Mouse (Mus musculus) MEL (cell line): ENCODE data around the gene Gm20388. TPM values are rescaled to one million over a fixed set of nuclear protein-coding genes. Genes with fewer than 3 reads are reported as not detected.

Source experiments
- DNase-seq: peaks from one replicate; pipeline ENCODE4 v3.0.0; 2011; ENCODE audit warnings: low read depth, low spot score
- H3K27ac ChIP-seq: 2 replicates; pipeline ENCODE4 v1.5.1; 2012; ENCODE audit warnings: low read depth, mild to moderate bottlenecking, control low read depth, low read length, moderate library complexity; ENCODE audit not compliant: control insufficient read depth
- H3K27me3 ChIP-seq, 2 experiments: fragments of 150-350 bp in 1 of 2; sonication (generic) in 1 of 2; 2 replicates each; pipeline ENCODE4 v1.6.1; 2012; ENCODE audit warnings: low read length in 2 of 2, mild to moderate bottlenecking in 2 of 2, improper control_type of control experiment in 1 of 2, moderate library complexity in 1 of 2; ENCODE audit not compliant: insufficient read depth in 2 of 2, control insufficient read depth in 1 of 2
- H3K36me3 ChIP-seq, 2 experiments: 2 replicates each; pipeline ENCODE4 v1.6.1; 2012 to 2014; ENCODE audit warnings: low read length in 2 of 2, improper control_type of control experiment in 1 of 2, inconsistent platforms in 1 of 2, mild to moderate bottlenecking in 1 of 2; ENCODE audit not compliant: insufficient read depth in 2 of 2, control insufficient read depth in 1 of 2
- H3K4me1 ChIP-seq, 2 experiments: fragments of 150-350 bp in 1 of 2; sonication (generic) in 1 of 2; 2 replicates each; pipeline ENCODE4 v1.6.1; 2012; ENCODE audit warnings: low read length in 2 of 2, improper control_type of control experiment in 1 of 2, mild to moderate bottlenecking in 1 of 2; ENCODE audit not compliant: insufficient read depth in 2 of 2, control insufficient read depth in 1 of 2
- H3K4me3 ChIP-seq, 2 experiments: fragments of 150-350 bp in 1 of 2; sonication (generic) in 1 of 2; 2 replicates each; pipeline ENCODE4 v1.5.1; 2012; ENCODE audit warnings: low read depth in 2 of 2, low read length in 2 of 2, mild to moderate bottlenecking in 2 of 2, moderate library complexity in 2 of 2, control low read depth in 1 of 2, improper control_type of control experiment in 1 of 2; ENCODE audit not compliant: control insufficient read depth in 1 of 2, insufficient read depth in 1 of 2
- H3K79me2 ChIP-seq: 2 replicates; pipeline ENCODE4 v1.6.1; 2012; ENCODE audit warnings: mild to moderate bottlenecking, low read length, moderate library complexity; ENCODE audit not compliant: control insufficient read depth, poor library complexity, insufficient read depth
- H3K9ac ChIP-seq: 2 replicates; pipeline ENCODE4 v1.6.1; 2012; ENCODE audit warnings: low read depth, mild to moderate bottlenecking, control low read depth, low read length, moderate library complexity; ENCODE audit not compliant: control insufficient read depth, poor library complexity, severe bottlenecking
- H3K9me3 ChIP-seq: fragments of 150-350 bp; sonication (generic); replicated peaks from 2 replicates; pipeline ENCODE4 v1.6.1; 2012; ENCODE audit warnings: mild to moderate bottlenecking, low read length, improper control_type of control experiment, moderate library complexity; ENCODE audit not compliant: insufficient read depth
- CHD1 ChIP-seq: IDR thresholded peaks from 2 replicates; pipeline ENCODE4 v1.6.1; 2012; ENCODE audit warnings: low read depth, mild to moderate bottlenecking, inconsistent platforms, low read length, improper control_type of control experiment
- CTCF ChIP-seq, 3 experiments: IDR thresholded peaks in 2 of 3; conservative IDR thresholded peaks in 1 of 3; 2 replicates each; pipeline ENCODE4 v1.5.1; 2011 to 2012; ENCODE audit warnings: low read length in 3 of 3, low read depth in 2 of 3, mild to moderate bottlenecking in 2 of 3, improper control_type of control experiment in 1 of 3, inconsistent platforms in 1 of 3, mixed read lengths in 1 of 3, moderate library complexity in 1 of 3; ENCODE audit not compliant: control insufficient read depth in 1 of 3, insufficient read depth in 1 of 3, poor library complexity in 1 of 3, severe bottlenecking in 1 of 3
- E2F4 ChIP-seq: IDR thresholded peaks from 2 replicates; pipeline ENCODE4 v1.6.1; 2011; ENCODE audit warnings: low read depth, low read length, improper control_type of control experiment, borderline replicate concordance
- EP300 ChIP-seq, 2 experiments: IDR thresholded peaks; 2 replicates each; pipeline ENCODE4 v1.6.1; 2011; ENCODE audit warnings: improper control_type of control experiment in 2 of 2, low read length in 2 of 2, low read depth in 1 of 2, mild to moderate bottlenecking in 1 of 2
- GATA1 ChIP-seq: IDR thresholded peaks from 2 replicates; pipeline ENCODE4 v1.6.1; 2011; ENCODE audit warnings: low read depth, low read length, improper control_type of control experiment
- HCFC1 ChIP-seq: IDR thresholded peaks from 2 replicates; pipeline ENCODE4 v1.6.1; 2012; ENCODE audit warnings: low read depth, mild to moderate bottlenecking, inconsistent platforms, low read length, improper control_type of control experiment, moderate library complexity
- JUND ChIP-seq: IDR thresholded peaks from 2 replicates; pipeline ENCODE4 v1.6.1; 2011; ENCODE audit warnings: low read depth, mild to moderate bottlenecking, improper control_type of control experiment, low read length
- KAT2A ChIP-seq: conservative IDR thresholded peaks from 2 replicates; pipeline ENCODE4 v1.6.1; 2012; ENCODE audit warnings: low read depth, low read length, improper control_type of control experiment, inconsistent platforms
- MEF2A ChIP-seq: IDR thresholded peaks from 2 replicates; pipeline ENCODE4 v1.6.1; 2014; ENCODE audit warnings: low read depth, mild to moderate bottlenecking, inconsistent platforms, low read length, improper control_type of control experiment; ENCODE audit not compliant: poor library complexity, insufficient replicate concordance, severe bottlenecking; ENCODE audit errors: extremely low read depth
- MYC ChIP-seq: IDR thresholded peaks from 2 replicates; pipeline ENCODE4 v1.6.1; 2011; ENCODE audit warnings: low read depth, mild to moderate bottlenecking, low read length, improper control_type of control experiment, moderate library complexity
- POLR2A ChIP-seq, 2 experiments: IDR thresholded peaks; 2 replicates each; pipeline ENCODE4 v1.6.1; 2011 to 2012; ENCODE audit warnings: low read length in 2 of 2, mild to moderate bottlenecking in 2 of 2, control low read depth in 1 of 2, improper control_type of control experiment in 1 of 2, low read depth in 1 of 2, moderate library complexity in 1 of 2; ENCODE audit not compliant: control insufficient read depth in 1 of 2, insufficient read depth in 1 of 2, poor library complexity in 1 of 2
- POLR2AphosphoS5 ChIP-seq: IDR thresholded peaks from 2 replicates; pipeline ENCODE4 v1.6.1; 2012; ENCODE audit warnings: low read depth, borderline replicate concordance, mild to moderate bottlenecking, inconsistent platforms, low read length, moderate library complexity, mixed read lengths
- SMC3 ChIP-seq: IDR thresholded peaks from 2 replicates; pipeline ENCODE4 v1.6.1; 2011; ENCODE audit warnings: low read depth, low read length, improper control_type of control experiment
- TAL1 ChIP-seq: IDR thresholded peaks from 2 replicates; pipeline ENCODE4 v1.6.1; 2012; ENCODE audit warnings: mild to moderate bottlenecking, inconsistent platforms, low read length, moderate library complexity, mixed read lengths
- TCF12 ChIP-seq: IDR thresholded peaks from 2 replicates; pipeline ENCODE4 v1.6.1; 2014; ENCODE audit warnings: low read depth, mild to moderate bottlenecking, inconsistent platforms, low read length, improper control_type of control experiment, moderate library complexity
- UBTF ChIP-seq: IDR thresholded peaks from 2 replicates; pipeline ENCODE4 v1.6.1; 2012; ENCODE audit warnings: low read depth, mild to moderate bottlenecking, inconsistent platforms, low read length, improper control_type of control experiment, moderate library complexity, borderline replicate concordance; ENCODE audit not compliant: insufficient read depth
- polyA plus RNA-seq, 2 experiments: library from polyadenylated mRNA; stranded (reverse) in 1 of 2; unstranded in 1 of 2; fragments of >175 nt in 1 of 2; fragments of >200 nt in 1 of 2; gene quantifications; 2 replicates each; pipeline versions ENCODE4 v1.2.1 to v1.2.4; 2012; ENCODE audit warnings: low replicate concordance in 2 of 2, low read depth in 1 of 2; ENCODE audit not compliant: insufficient read length in 2 of 2, insufficient read depth in 1 of 2, missing spikeins in 1 of 2
- total RNA-seq: library from RNA; depleted of rRNA; stranded (reverse); fragments of 300-350 nt; gene quantifications from 2 replicates; pipeline ENCODE4 v1.2.3, GENCODE M21; 2012

Gene Gm20388
- total and polyA plus RNA-seq, 3 experiments = 11.1 to 17.8 TPM; not detected in 1

DNA sequence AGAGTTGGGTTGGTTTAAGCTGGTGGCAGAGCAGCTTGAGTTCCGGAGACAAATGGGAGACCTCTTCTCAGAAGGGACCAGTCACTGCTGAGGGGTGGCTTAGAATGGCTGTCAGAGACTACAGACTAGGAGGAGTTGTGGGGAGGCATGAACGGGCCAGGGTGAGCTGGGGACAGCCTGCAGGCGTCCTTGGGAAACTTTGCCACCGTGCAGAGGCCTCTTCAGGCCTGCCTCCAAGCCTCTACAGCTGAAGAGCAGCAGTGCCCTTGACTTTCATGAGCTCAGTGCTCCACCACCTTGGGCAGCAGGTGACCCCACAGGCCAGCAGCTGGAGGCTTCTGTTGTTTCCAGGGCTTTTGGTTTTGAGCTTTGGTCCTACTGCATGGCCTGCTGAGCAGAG is 2088.0 kb downstream of the Gm20388 start:
- Histone ChIP-seq H3K9me3 (no peaks in the 10 kb centered on the region), H3K27me3 (no peaks in the 10 kb centered on the region), H3K36me3 (no peaks in the 10 kb centered on the region; a peak in 1 of 4 replicates), H3K9ac (no peak overlapping the region), H3K4me3 (no peak overlapping the region), H3K4me1 (no peaks in the 10 kb centered on the region), H3K79me2 (no peaks in the 10 kb centered on the region), H3K27ac (no peak overlapping the region)
- TF ChIP-seq E2F4 = no peak
- no peak for TF ChIP-seq UBTF
- no peak for TF ChIP-seq SMC3
- no peak for TF ChIP-seq POLR2A (IDR thresholded peaks at IDR 0.05; ENCODE audit: control insufficient read depth in 1 of 2, insufficient read depth in 1 of 2, low read depth in 1 of 2, low read length in 2 of 2, poor library complexity in 1 of 2)
- no peak for TF ChIP-seq MYC
- TF ChIP-seq TAL1 = no peak
- TF ChIP-seq GATA1 = no peak
- TF ChIP-seq HCFC1 = no peak
- no peak for TF ChIP-seq POLR2AphosphoS5
- TF ChIP-seq JUND = no peak
- TF ChIP-seq CTCF (IDR thresholded peaks at IDR 0.05 in 2 of 3, conservative IDR thresholded peaks at IDR 0.05 in 1 of 3; ENCODE audit: control insufficient read depth in 1 of 3, insufficient read depth in 1 of 3, low read depth in 2 of 3, low read length in 3 of 3, poor library complexity in 1 of 3, severe bottlenecking in 1 of 3) = no peak
- DNase-seq = no peak

DNA sequence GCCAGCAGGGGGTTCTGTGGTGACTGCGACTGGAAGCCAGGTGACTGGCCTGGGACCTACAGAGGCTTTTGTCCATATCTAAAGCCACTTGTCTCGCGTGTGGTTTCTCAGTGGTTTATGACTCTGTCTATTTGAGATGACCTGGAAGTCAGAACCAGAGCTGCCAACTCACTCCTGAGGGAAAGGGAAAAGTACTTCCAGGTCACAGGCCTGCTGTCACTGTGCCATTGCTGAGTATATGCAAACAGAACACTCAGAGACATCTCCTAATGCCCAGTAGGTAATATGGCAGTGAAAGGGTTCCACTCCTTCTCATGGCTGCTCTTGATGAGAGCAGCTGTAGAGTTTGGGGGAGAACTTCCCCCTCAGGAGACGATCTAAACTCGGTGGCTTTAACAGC is 2088.6 kb downstream of the Gm20388 start:
- Histone ChIP-seq H3K4me3 (no peak overlapping the region), H3K9me3 (no peaks in the 10 kb centered on the region), H3K36me3 (no peaks in the 10 kb centered on the region; a peak in 2 of 4 replicates), H3K4me1 (no peaks in the 10 kb centered on the region), H3K27me3 (no peaks in the 10 kb centered on the region), H3K79me2 (no peaks in the 10 kb centered on the region), H3K27ac (no peak overlapping the region), H3K9ac (no peak overlapping the region)
- TF ChIP-seq POLR2AphosphoS5 (no peak), CHD1 (no peak), CTCF (IDR thresholded peaks at IDR 0.05 in 2 of 3, conservative IDR thresholded peaks at IDR 0.05 in 1 of 3; ENCODE audit: control insufficient read depth in 1 of 3, insufficient read depth in 1 of 3, low read depth in 2 of 3, low read length in 3 of 3, poor library complexity in 1 of 3, severe bottlenecking in 1 of 3) (no peak), TCF12 (no peak), SMC3 (no peak), MEF2A (no peak), EP300 (IDR thresholded peaks at IDR 0.05; ENCODE audit: low read depth in 1 of 2, low read length in 2 of 2) (no peak), KAT2A (no peak), GATA1 (no peak), MYC (no peak)
- no peak for DNase-seq
